Mouse (Mus musculus): ENCODE measurements around the gene Il17ra. TPM values are rescaled to one million over a fixed set of nuclear protein-coding genes. Genes with fewer than 3 reads are reported as not detected.
A peak's percentile ranks its signal among the peaks of the same experiment; 100 is the strongest.

Gene Il17ra
- polyA plus RNA-seq, 1 experiment from 2014 or later, result 2.2 TPM

GRCm38 (mm10) chr6:120468259-120468658 lies 5.2 kb downstream of the Il17ra start:
- H3K27me3 ChIP-seq (ENCODE audit: control insufficient read depth, insufficient read depth, low read length), result peaks cover 16% of the 10 kb centered on the region
- no peak overlapping the region for H3K9ac ChIP-seq (ENCODE audit: low read length)
- WGBS, result 91% methylated on average over 4 of the region's 4 CpGs
- DNase-seq (ENCODE audit: low spot score) (no peak), ATAC-seq (ENCODE audit: insufficient read depth, low FRiP score, low TSS enrichment) (no peak)
- no peak overlapping the region for H3K27ac ChIP-seq (ENCODE audit: low read depth, low read length)
- H3K9me3 ChIP-seq (ENCODE audit: control insufficient read depth, low read length), result no peaks in the 10 kb centered on the region
- H3K4me3 ChIP-seq (ENCODE audit: low read depth, low read length), result no peak overlapping the region
- H3K4me2 ChIP-seq (ENCODE audit: low read depth), result no peak overlapping the region
- H3K4me1 ChIP-seq (ENCODE audit: control insufficient read depth, insufficient read depth, low read length), result peaks cover 5% of the 10 kb centered on the region
- H3K36me3 ChIP-seq (ENCODE audit: control insufficient read depth, insufficient read depth, low read length), result no peaks in the 10 kb centered on the region

GRCm38 (mm10) chr6:120469268-120469667 lies 6.2 kb downstream of the Il17ra start:
- Histone ChIP-seq H3K4me2 (ENCODE audit: low read depth) (no peak overlapping the region), H3K27ac (ENCODE audit: low read depth, low read length) (no peak overlapping the region), H3K4me3 (ENCODE audit: low read depth, low read length) (no peak overlapping the region), H3K36me3 (ENCODE audit: control insufficient read depth, insufficient read depth, low read length) (no peaks in the 10 kb centered on the region), H3K4me1 (ENCODE audit: control insufficient read depth, insufficient read depth, low read length) (peaks cover 7% of the 10 kb centered on the region), H3K9me3 (ENCODE audit: control insufficient read depth, low read length) (no peaks in the 10 kb centered on the region), H3K9ac (ENCODE audit: low read length) (no peak overlapping the region), H3K27me3 (ENCODE audit: control insufficient read depth, insufficient read depth, low read length) (peaks cover 6% of the 10 kb centered on the region)
- ATAC-seq (ENCODE audit: insufficient read depth, low FRiP score, low TSS enrichment), result no peak
- WGBS, result 67% methylated on average over 3 of the region's 3 CpGs
- no peak for DNase-seq (ENCODE audit: low spot score)

- Histone ChIP-seq H3K27me3 (ENCODE audit: control insufficient read depth, insufficient read depth, low read length) (peaks cover under 1% of the 10 kb centered on the region), H3K4me1 (ENCODE audit: control insufficient read depth, insufficient read depth, low read length) (peaks cover 7% of the 10 kb centered on the region), H3K4me2 (ENCODE audit: low read depth) (no peak overlapping the region), H3K4me3 (ENCODE audit: low read depth, low read length) (no peak overlapping the region), H3K27ac (ENCODE audit: low read depth, low read length) (no peak overlapping the region), H3K9me3 (ENCODE audit: control insufficient read depth, low read length) (no peaks in the 10 kb centered on the region), H3K36me3 (ENCODE audit: control insufficient read depth, insufficient read depth, low read length) (no peaks in the 10 kb centered on the region), H3K9ac (ENCODE audit: low read length) (no peak overlapping the region)
- no peak for ATAC-seq (ENCODE audit: insufficient read depth, low FRiP score, low TSS enrichment)
- no peak for DNase-seq (ENCODE audit: low spot score)
These were observed 6.7 kb downstream of the Il17ra start for GRCm38 (mm10) chr6:120469770-120470169.

- H3K9ac ChIP-seq (ENCODE audit: low read length), result no peak overlapping the region
- ATAC-seq (ENCODE audit: insufficient read depth, low FRiP score, low TSS enrichment), result no peak
- DNase-seq (ENCODE audit: low spot score), result no peak
- H3K27me3 ChIP-seq (ENCODE audit: control insufficient read depth, insufficient read depth, low read length), result no peaks in the 10 kb centered on the region
- 84% methylated on average over 1 of the region's 1 CpGs for WGBS
- H3K4me2 ChIP-seq (ENCODE audit: low read depth), result no peak overlapping the region
- H3K27ac ChIP-seq (ENCODE audit: low read depth, low read length), result no peak overlapping the region
- H3K4me3 ChIP-seq (ENCODE audit: low read depth, low read length), result no peak overlapping the region
- H3K4me1 ChIP-seq (ENCODE audit: control insufficient read depth, insufficient read depth, low read length), result peaks cover 7% of the 10 kb centered on the region
- H3K36me3 ChIP-seq (ENCODE audit: control insufficient read depth, insufficient read depth, low read length), result no peaks in the 10 kb centered on the region
- no peaks in the 10 kb centered on the region for H3K9me3 ChIP-seq (ENCODE audit: control insufficient read depth, low read length)
These were observed 7.6 kb downstream of the Il17ra start for GRCm38 (mm10) chr6:120470666-120471065.

GRCm38 (mm10) chr6:120471991-120472441 lies 9.0 kb downstream of the Il17ra start:
- no peak overlapping the region for H3K4me3 ChIP-seq (ENCODE audit: low read depth, low read length)
- H3K4me2 ChIP-seq (ENCODE audit: low read depth), result no peak overlapping the region
- H3K9ac ChIP-seq (ENCODE audit: low read length), result peak overlapping the region; percentile 26; the same call in 1 of the 2 replicates
- peak overlapping the region; percentile 76 for H3K27ac ChIP-seq (ENCODE audit: low read depth, low read length)
- H3K36me3 ChIP-seq (ENCODE audit: control insufficient read depth, insufficient read depth, low read length), result no peaks in the 10 kb centered on the region
- no peaks in the 10 kb centered on the region for H3K9me3 ChIP-seq (ENCODE audit: control insufficient read depth, low read length)
- DNase-seq (ENCODE audit: low spot score) (peak; percentile 56), ATAC-seq (ENCODE audit: insufficient read depth, low FRiP score, low TSS enrichment) (peak; percentile 85)
- H3K4me1 ChIP-seq (ENCODE audit: control insufficient read depth, insufficient read depth, low read length), result peaks cover 7% of the 10 kb centered on the region
- no peaks in the 10 kb centered on the region for H3K27me3 ChIP-seq (ENCODE audit: control insufficient read depth, insufficient read depth, low read length)
- 5% methylated on average over 5 of the region's 5 CpGs for WGBS

GRCm38 (mm10) chr6:120472455-120473140 lies 9.6 kb downstream of the Il17ra start:
- Histone ChIP-seq H3K4me3 (ENCODE audit: low read depth, low read length) (no peak overlapping the region), H3K9me3 (ENCODE audit: control insufficient read depth, low read length) (no peaks in the 10 kb centered on the region), H3K9ac (ENCODE audit: low read length) (no peak overlapping the region; the same call in 1 of the 2 replicates), H3K27ac (ENCODE audit: low read depth, low read length) (peak overlapping the region; percentile 76), H3K27me3 (ENCODE audit: control insufficient read depth, insufficient read depth, low read length) (no peaks in the 10 kb centered on the region), H3K4me1 (ENCODE audit: control insufficient read depth, insufficient read depth, low read length) (peaks cover 7% of the 10 kb centered on the region), H3K4me2 (ENCODE audit: low read depth) (no peak overlapping the region), H3K36me3 (ENCODE audit: control insufficient read depth, insufficient read depth, low read length) (no peaks in the 10 kb centered on the region)
- ATAC-seq (ENCODE audit: insufficient read depth, low FRiP score, low TSS enrichment), result peak; percentile 43
- DNase-seq (ENCODE audit: low spot score), result peak; percentile 40
- WGBS, result 16% methylated on average over 8 of the region's 8 CpGs

- no peaks in the 10 kb centered on the region for H3K36me3 ChIP-seq (ENCODE audit: control insufficient read depth, insufficient read depth, low read length)
- no peak overlapping the region for H3K4me2 ChIP-seq (ENCODE audit: low read depth)
- 51% methylated on average over 5 of the region's 5 CpGs for WGBS
- no peak overlapping the region for H3K9ac ChIP-seq (ENCODE audit: low read length)
- no peak overlapping the region for H3K4me3 ChIP-seq (ENCODE audit: low read depth, low read length)
- DNase-seq (ENCODE audit: low spot score), result no peak
- peaks cover 7% of the 10 kb centered on the region for H3K4me1 ChIP-seq (ENCODE audit: control insufficient read depth, insufficient read depth, low read length)
- no peaks in the 10 kb centered on the region for H3K27me3 ChIP-seq (ENCODE audit: control insufficient read depth, insufficient read depth, low read length)
- ATAC-seq (ENCODE audit: insufficient read depth, low FRiP score, low TSS enrichment), result no peak
- H3K27ac ChIP-seq (ENCODE audit: low read depth, low read length), result 0 out of 2 replicates have a peak overlapping the region, but pooled peaks have one; percentile 42
- H3K9me3 ChIP-seq (ENCODE audit: control insufficient read depth, low read length), result no peaks in the 10 kb centered on the region
These were observed 10.4 kb downstream of the Il17ra start for GRCm38 (mm10) chr6:120473427-120473826.

GRCm38 (mm10) chr6:120475288-120475687 lies 12.2 kb downstream of the Il17ra start:
- H3K9ac ChIP-seq (ENCODE audit: low read length), result no peak overlapping the region
- ATAC-seq (ENCODE audit: insufficient read depth, low FRiP score, low TSS enrichment) (no peak), DNase-seq (ENCODE audit: low spot score) (no peak)
- 88% methylated on average over 8 of the region's 8 CpGs for WGBS
- H3K4me1 ChIP-seq (ENCODE audit: control insufficient read depth, insufficient read depth, low read length), result peaks cover 7% of the 10 kb centered on the region
- no peaks in the 10 kb centered on the region for H3K36me3 ChIP-seq (ENCODE audit: control insufficient read depth, insufficient read depth, low read length)
- H3K27me3 ChIP-seq (ENCODE audit: control insufficient read depth, insufficient read depth, low read length), result no peaks in the 10 kb centered on the region
- no peaks in the 10 kb centered on the region for H3K9me3 ChIP-seq (ENCODE audit: control insufficient read depth, low read length)
- no peak overlapping the region for H3K27ac ChIP-seq (ENCODE audit: low read depth, low read length)
- H3K4me2 ChIP-seq (ENCODE audit: low read depth), result no peak overlapping the region
- no peak overlapping the region for H3K4me3 ChIP-seq (ENCODE audit: low read depth, low read length)

GRCm38 (mm10) chr6:120479302-120479701 lies 16.3 kb downstream of the Il17ra start:
- 93% methylated on average over 2 of the region's 2 CpGs for WGBS
- DNase-seq (ENCODE audit: low spot score), result no peak

More at GRCm38 (mm10) chr6:120479302-120479701, 16.3 kb downstream of the Il17ra start:
- H3K36me3 ChIP-seq (ENCODE audit: control insufficient read depth, insufficient read depth, low read length), result no peaks in the 10 kb centered on the region
- H3K27me3 ChIP-seq (ENCODE audit: control insufficient read depth, insufficient read depth, low read length), result no peaks in the 10 kb centered on the region
- no peak overlapping the region for H3K4me3 ChIP-seq (ENCODE audit: low read depth, low read length)
- no peaks in the 10 kb centered on the region for H3K4me1 ChIP-seq (ENCODE audit: control insufficient read depth, insufficient read depth, low read length)
- H3K4me2 ChIP-seq (ENCODE audit: low read depth), result no peak overlapping the region
- no peak for ATAC-seq (ENCODE audit: insufficient read depth, low FRiP score, low TSS enrichment)
- no peak overlapping the region for H3K27ac ChIP-seq (ENCODE audit: low read depth, low read length)
- no peak overlapping the region for H3K9ac ChIP-seq (ENCODE audit: low read length)
- H3K9me3 ChIP-seq (ENCODE audit: control insufficient read depth, low read length), result no peaks in the 10 kb centered on the region

All from neural tube, embryonic 11.5 days (tissue).